Mouse (Mus musculus) embryonic facial prominence, embryonic 14.5 days (tissue): ENCODE measurements around the gene Strip1. TPM values are rescaled to one million over a fixed set of nuclear protein-coding genes. Genes with fewer than 3 reads are reported as not detected.
A peak's percentile ranks its signal among the peaks of the same experiment; 100 is the strongest.

Experiments used
- ATAC-seq: fragments of 200-750 bp; cut with Nextera tagmentation; 2 replicates; pipeline ENCODE4 v1.8.0; 2017; ENCODE audit warnings: low read depth, moderate number of reproducible peaks, moderate TSS enrichment
- DNase-seq: peaks from one replicate; pipeline ENCODE4 v3.0.0-alpha.2; 2015; ENCODE audit warnings: low spot score
- H3K27ac ChIP-seq: fragments of 300-500 bp; sonication (generic); replicated peaks from 2 replicates; pipeline ENCODE4 v1.5.1; 2014; ENCODE audit warnings: low read depth, mild to moderate bottlenecking, low read length, moderate library complexity
- H3K27me3 ChIP-seq: fragments of 300-500 bp; sonication (generic); replicated peaks from 2 replicates; pipeline ENCODE4 v1.6.1; 2014; ENCODE audit warnings: low read length; ENCODE audit not compliant: control insufficient read depth, insufficient read depth
- H3K36me3 ChIP-seq: fragments of 300-500 bp; sonication (generic); 2 replicates; pipeline ENCODE4 v1.6.1; 2014; ENCODE audit warnings: low read length, mixed read lengths; ENCODE audit not compliant: control insufficient read depth, insufficient read depth
- H3K4me1 ChIP-seq: fragments of 300-500 bp; sonication (generic); 2 replicates; pipeline ENCODE4 v1.6.1; 2014; ENCODE audit warnings: antibody characterized with exemption, low read length; ENCODE audit not compliant: control insufficient read depth, insufficient read depth
- H3K4me2 ChIP-seq: fragments of 300-500 bp; sonication (generic); 2 replicates; pipeline ENCODE4 v1.6.1; 2014; ENCODE audit warnings: low read depth, mild to moderate bottlenecking, low read length, moderate library complexity, mixed read lengths
- H3K4me3 ChIP-seq: fragments of 300-500 bp; sonication (generic); 2 replicates; pipeline ENCODE4 v1.5.1; 2014; ENCODE audit warnings: low read depth, mild to moderate bottlenecking, low read length
- H3K9ac ChIP-seq: fragments of 300-500 bp; sonication (generic); 2 replicates; pipeline ENCODE4 v1.6.1; 2014; ENCODE audit warnings: low read depth, mild to moderate bottlenecking, low read length, moderate library complexity, mixed read lengths
- H3K9me3 ChIP-seq: fragments of 300-500 bp; sonication (generic); 2 replicates; pipeline ENCODE4 v1.6.1; 2016; ENCODE audit warnings: low read length; ENCODE audit not compliant: control insufficient read depth
- WGBS: fragments of 180-500 bp; shearing (Covaris S2); extraction: QIAGEN DNeasy Blood & Tissue Kit; methylation state at CpG from one replicate; pipeline ENCODE4 v1.1.7; 2014; 5-methylcytosine and 5-hydroxymethylcytosine counted together
- polyA plus RNA-seq: library from polyadenylated mRNA; unstranded; fragments of >200 nt; fragmentation: Nextera tagmentation; extraction: Ambion mirVana; gene quantifications from 2 replicates; pipeline ENCODE4 v1.2.1, GENCODE M21; 2014

Strip1 gene
- polyA plus RNA-seq, 1 experiment from 2014 or later, result 53.7 TPM

- no peaks in the 10 kb centered on the region for H3K36me3 ChIP-seq
- H3K9me3 ChIP-seq, result no peaks in the 10 kb centered on the region
- peaks cover 61% of the 10 kb centered on the region for H3K27me3 ChIP-seq
- no peak overlapping the region; the same call in 1 of the 2 replicates for H3K4me2 ChIP-seq
- no peak overlapping the region for H3K9ac ChIP-seq
- ATAC-seq (no peak), DNase-seq (no peak)
- H3K27ac ChIP-seq, result no peak overlapping the region
- 35% methylated on average over 2 of the region's 2 CpGs for WGBS
- H3K4me3 ChIP-seq, result no peak overlapping the region
- H3K4me1 ChIP-seq, result no peaks in the 10 kb centered on the region; the same call in 1 of the 2 replicates
Observed at GRCm38 (mm10) chr3:107593632-107594031, 37.9 kb downstream of the Strip1 start.

GRCm38 (mm10) chr3:107591612-107592011 lies 39.9 kb downstream of the Strip1 start:
- WGBS, result 63% methylated on average over 1 of the region's 1 CpGs
- no peak for ATAC-seq
- H3K27me3 ChIP-seq, result peaks cover 63% of the 10 kb centered on the region

GRCm38 (mm10) chr3:107586504-107586903 lies 45.0 kb downstream of the Strip1 start:
- Histone ChIP-seq H3K4me2 (no peak overlapping the region), H3K36me3 (no peaks in the 10 kb centered on the region), H3K27me3 (peaks cover 77% of the 10 kb centered on the region), H3K27ac (no peak overlapping the region), H3K9ac (no peak overlapping the region; the same call in 1 of the 2 replicates), H3K4me3 (no peak overlapping the region), H3K9me3 (no peaks in the 10 kb centered on the region), H3K4me1 (0 out of 2 replicates have a peak, but pooled peaks cover 10% of the 10 kb centered on the region)
- 58% methylated on average over 6 of the region's 6 CpGs for whole genome bisulfite sequencing
- no peak for ATAC-seq
- DNase-seq, result no peak

More at GRCm38 (mm10) chr3:107591612-107592011, 39.9 kb downstream of the Strip1 start:
- DNase-seq, result no peak
- H3K27ac ChIP-seq, result no peak overlapping the region
- no peak overlapping the region for H3K9ac ChIP-seq
- H3K36me3 ChIP-seq, result no peaks in the 10 kb centered on the region
- H3K4me3 ChIP-seq, result no peak overlapping the region
- no peaks in the 10 kb centered on the region for H3K9me3 ChIP-seq
- no peak overlapping the region for H3K4me2 ChIP-seq
- no peaks in the 10 kb centered on the region for H3K4me1 ChIP-seq

GRCm38 (mm10) chr3:107583893-107584292 lies 47.6 kb downstream of the Strip1 start:
- H3K4me1 ChIP-seq, result 0 out of 2 replicates have a peak, but pooled peaks cover 12% of the 10 kb centered on the region
- peaks cover 86% of the 10 kb centered on the region for H3K27me3 ChIP-seq
- peak overlapping the region; percentile 53; the same call in 1 of the 2 replicates for H3K27ac ChIP-seq
- no peaks in the 10 kb centered on the region for H3K36me3 ChIP-seq
- no peak overlapping the region for H3K4me3 ChIP-seq
- H3K4me2 ChIP-seq, result no peak overlapping the region
- DNase-seq (no peak), ATAC-seq (no peak)
- WGBS, result 26% methylated on average over 1 of the region's 1 CpGs
- 0 out of 2 replicates have a peak overlapping the region, but pooled peaks have one; percentile 67 for H3K9ac ChIP-seq
- no peaks in the 10 kb centered on the region for H3K9me3 ChIP-seq

GRCm38 (mm10) chr3:107582875-107583767 lies 48.4 kb downstream of the Strip1 start:
- Histone ChIP-seq H3K4me1 (0 out of 2 replicates have a peak, but pooled peaks cover 12% of the 10 kb centered on the region), H3K27ac (peak overlapping the region; percentile 59), H3K36me3 (no peaks in the 10 kb centered on the region), H3K4me2 (peak overlapping the region; percentile 75), H3K4me3 (peak overlapping the region; percentile 45), H3K9ac (peak overlapping the region; percentile 67), H3K27me3 (peaks cover 79% of the 10 kb centered on the region), H3K9me3 (no peaks in the 10 kb centered on the region)
- 2% methylated on average over 57 of the region's 65 CpGs for WGBS
- DNase-seq (no peak), ATAC-seq (no peak)

- DNase-seq (no peak), ATAC-seq (no peak)
- peak overlapping the region; percentile 59 for H3K27ac ChIP-seq
- peak overlapping the region; percentile 75 for H3K4me2 ChIP-seq
- H3K9me3 ChIP-seq, result no peaks in the 10 kb centered on the region
- peak overlapping the region; percentile 45 for H3K4me3 ChIP-seq
- 0 out of 2 replicates have a peak, but pooled peaks cover 12% of the 10 kb centered on the region for H3K4me1 ChIP-seq
- 5% methylated on average over 18 of the region's 18 CpGs for WGBS
- peaks cover 71% of the 10 kb centered on the region for H3K27me3 ChIP-seq
- H3K36me3 ChIP-seq, result no peaks in the 10 kb centered on the region
- peak overlapping the region; percentile 67 for H3K9ac ChIP-seq
Observed at GRCm38 (mm10) chr3:107582130-107582874, 49.2 kb downstream of the Strip1 start.

- 0 out of 2 replicates have a peak overlapping the region, but pooled peaks have one; percentile 45 for H3K4me3 ChIP-seq
- DNase-seq (no peak), ATAC-seq (no peak)
- H3K9ac ChIP-seq, result no peak overlapping the region
- H3K27ac ChIP-seq, result peak overlapping the region; percentile 29; the same call in 1 of the 2 replicates
- H3K4me1 ChIP-seq, result 0 out of 2 replicates have a peak, but pooled peaks cover 12% of the 10 kb centered on the region
- H3K4me2 ChIP-seq, result peak overlapping the region; percentile 75; the same call in 1 of the 2 replicates
- H3K36me3 ChIP-seq, result no peaks in the 10 kb centered on the region
- H3K27me3 ChIP-seq, result peaks cover 62% of the 10 kb centered on the region
- WGBS, result 3% methylated on average over 15 of the region's 15 CpGs
- H3K9me3 ChIP-seq, result no peaks in the 10 kb centered on the region
Observed at GRCm38 (mm10) chr3:107581103-107582010, 50.1 kb downstream of the Strip1 start.
